8 mouse cellular contexts compared by ENCODE assay signal in the genomic region with DNA sequence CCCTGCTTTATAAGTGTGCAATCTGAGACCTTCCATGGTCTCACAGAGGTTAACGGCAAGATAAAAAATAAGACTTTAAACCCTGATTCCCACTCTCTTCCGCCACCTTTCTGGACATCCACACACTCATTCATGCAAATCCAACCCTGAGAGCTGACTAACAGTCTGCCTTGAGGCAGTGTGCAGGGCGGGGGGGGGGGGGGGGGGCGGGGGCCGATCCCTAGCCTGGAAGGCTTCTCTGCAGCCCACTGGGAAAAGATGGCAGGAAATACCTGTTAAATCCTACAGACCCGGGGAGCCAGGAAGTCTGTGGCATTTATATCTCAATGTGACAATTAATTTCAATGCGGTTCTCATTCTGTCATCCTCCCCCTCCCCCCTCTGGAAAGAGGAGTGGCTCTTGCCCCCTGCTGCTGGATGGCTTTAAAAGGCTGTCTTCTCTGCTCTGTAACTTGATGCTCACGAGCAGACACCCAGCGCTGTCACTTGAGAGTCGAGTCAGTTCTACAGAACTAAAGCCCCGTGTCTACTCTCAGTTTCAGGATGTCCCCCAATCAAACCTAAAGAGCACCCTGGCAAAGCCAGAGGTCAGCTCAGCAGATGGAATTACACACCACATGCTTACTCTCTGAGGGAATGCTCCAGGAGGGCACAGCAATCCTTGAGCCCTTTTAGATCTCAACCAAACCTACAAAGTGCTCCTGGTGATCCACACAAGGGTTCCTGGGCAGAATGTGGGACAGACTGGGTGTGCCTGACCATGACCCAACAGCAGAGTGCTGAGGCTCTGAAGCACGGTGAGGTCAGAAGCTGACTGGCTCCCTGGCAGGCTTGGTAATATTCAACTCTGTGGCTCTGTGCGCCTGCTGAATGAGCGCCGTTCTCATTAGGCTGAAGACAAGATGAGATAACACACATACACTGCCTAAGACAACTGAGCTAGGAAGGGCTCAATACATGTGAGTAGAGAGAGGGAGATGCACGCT. TPM values are rescaled to one million over a fixed set of nuclear protein-coding genes. Genes with fewer than 3 reads are reported as not detected.
DNase-seq lines count a peak whose midpoint lies in the region; ATAC-seq lines count a peak whose summit lies in the region.

No protein-coding gene starts in this region.

- intact Hi-C loops in left cerebral cortex, postnatal 25 days (cut with DNase I), result no loop called here

- peak; percentile 55 for DNase-seq in lung, postnatal 10 days
- no peak for DNase-seq in lung, postnatal 25 days (ENCODE audit: low spot score)
- DNase-seq in induced T-regulatory cell, adult 2 months (ENCODE audit: low read depth), result peak; percentile 61
- no peak for DNase-seq in right cerebral cortex, postnatal 36 days (ENCODE audit: low spot score in 2 of 2)
- no peak for DNase-seq in ovary, adult 18-20 months (ENCODE audit: low spot score)
- no peak for DNase-seq in left cerebral cortex, postnatal 25 days (ENCODE audit: low spot score in 2 of 2)

- ATAC-seq in erythroid progenitor cell, adult 5-6 weeks (replicated peaks; ENCODE audit: low FRiP score, poor library complexity, severe bottlenecking), result peak; percentile 44; the same call in 1 of the 2 replicates
- ATAC-seq in megakaryocyte-erythroid progenitor cell, adult 5-6 weeks (replicated peaks; ENCODE audit: low FRiP score, low TSS enrichment, poor library complexity, severe bottlenecking), result peak; percentile 71

RNA-seq across cellular contexts. Expression of a gene that starts 25.5 kb away (rescaled TPM):
- total RNA-seq in erythroid progenitor cell, adult 5-6 weeks (2015; ENCODE audit: low replicate concordance), result 5.8 and 11.7 TPM in 2 replicates
- total RNA-seq in erythroid progenitor cell, adult 5-6 weeks (2017; ENCODE audit: low replicate concordance), result 9.2 and 9.8 TPM in 2 replicates
- 8.1 and 12.1 TPM in 2 replicates for total RNA-seq in megakaryocyte-erythroid progenitor cell, adult 5-6 weeks (2014; fragmentation: Nextera tagmentation)
- 2.7 and 11.3 TPM in 2 replicates for total RNA-seq in megakaryocyte-erythroid progenitor cell, adult 5-6 weeks (2017)
- total RNA-seq in left cerebral cortex, postnatal 25 days (2021), result 100 to 1,000 TPM; 252 to 278 TPM

RNA-seq across cellular contexts. Expression of a gene that starts 46.5 kb away (rescaled TPM):
- 153 and 187 TPM in 2 replicates for total RNA-seq in erythroid progenitor cell, adult 5-6 weeks (2015; ENCODE audit: low replicate concordance)
- 47.2 and 63.3 TPM in 2 replicates for total RNA-seq in erythroid progenitor cell, adult 5-6 weeks (2017; ENCODE audit: low replicate concordance)
- 68.8 and 89.9 TPM in 2 replicates for total RNA-seq in megakaryocyte-erythroid progenitor cell, adult 5-6 weeks (2014; fragmentation: Nextera tagmentation)
- total RNA-seq in megakaryocyte-erythroid progenitor cell, adult 5-6 weeks (2017), result 65.8 and 93.3 TPM in 2 replicates
- total RNA-seq in left cerebral cortex, postnatal 25 days (2021), result 10 to 100 TPM; 31.3 to 33.7 TPM

RNA-seq across cellular contexts. Expression of a gene that starts 52.2 kb away (rescaled TPM):
- total RNA-seq in erythroid progenitor cell, adult 5-6 weeks (2015; ENCODE audit: low replicate concordance), result not detected in 2 replicates
- 0.83 TPM in 1 of 2 replicates, not detected in the other for total RNA-seq in erythroid progenitor cell, adult 5-6 weeks (2017; ENCODE audit: low replicate concordance)
- 0.26 TPM in 1 of 2 replicates, not detected in the other for total RNA-seq in megakaryocyte-erythroid progenitor cell, adult 5-6 weeks (2014; fragmentation: Nextera tagmentation)
- total RNA-seq in megakaryocyte-erythroid progenitor cell, adult 5-6 weeks (2017), result not detected in 2 replicates
- 1 to 10 TPM; 4.8 to 6.3 TPM for total RNA-seq in left cerebral cortex, postnatal 25 days (2021)

Comparison
In these comparisons a context has a peak if more than half of its experiments do, and no peak if none do; other contexts are left out.
1. DNase-seq: peak in lung, postnatal 10 days (single experiment) and induced T-regulatory cell, adult 2 months (single experiment); none in lung, postnatal 25 days (single experiment), right cerebral cortex, postnatal 36 days (0 of 2), ovary, adult 18-20 months (single experiment) and left cerebral cortex, postnatal 25 days (0 of 2).
2. RNA of a gene that starts 25.5 kb away (total RNA-seq): 252 to 278 TPM in left cerebral cortex, postnatal 25 days; 2.7 to 12.1 TPM in megakaryocyte-erythroid progenitor cell, adult 5-6 weeks and 5.8 to 11.7 TPM in erythroid progenitor cell, adult 5-6 weeks; every median in the first group is over 10 times any median in the second.